Mouse (Mus musculus) kidney, postnatal 0 days (tissue): ENCODE measurements around the gene Rpl32. TPM values are rescaled to one million over a fixed set of nuclear protein-coding genes. Genes with fewer than 3 reads are reported as not detected.
A peak's percentile ranks its signal among the peaks of the same experiment; 100 is the strongest.

Experiments
- ATAC-seq: fragments of 200-750 bp; cut with Nextera tagmentation; replicated peaks from 2 replicates; pipeline ENCODE4 v1.8.0; 2017; ENCODE audit warnings: low read depth, moderate number of reproducible peaks, moderate TSS enrichment, moderate library complexity; ENCODE audit not compliant: low FRiP score
- DNase-seq: peaks from one replicate; pipeline ENCODE4 v3.0.0-alpha.2; 2016; ENCODE audit warnings: low spot score
- H3K27ac ChIP-seq: fragments of 300-500 bp; sonication (generic); 2 replicates; pipeline ENCODE4 v1.5.1; 2014; ENCODE audit warnings: mild to moderate bottlenecking
- H3K27me3 ChIP-seq: fragments of 300-500 bp; sonication (generic); 2 replicates; pipeline ENCODE4 v1.6.1; 2014; ENCODE audit warnings: low read length, mixed read lengths; ENCODE audit not compliant: insufficient read depth
- H3K36me3 ChIP-seq: fragments of 300-500 bp; sonication (generic); 2 replicates; pipeline ENCODE4 v1.6.1; 2014; ENCODE audit warnings: low read length, mixed read lengths; ENCODE audit not compliant: insufficient read depth
- H3K4me1 ChIP-seq: fragments of 300-500 bp; sonication (generic); replicated peaks from 2 replicates; pipeline ENCODE4 v1.6.1; 2014; ENCODE audit warnings: antibody characterized with exemption, low read length, mixed read lengths; ENCODE audit not compliant: insufficient read depth
- H3K4me2 ChIP-seq: fragments of 300-500 bp; sonication (generic); 2 replicates; pipeline ENCODE4 v1.6.1; 2014; ENCODE audit warnings: mild to moderate bottlenecking, low read length, moderate library complexity, mixed read lengths
- H3K4me3 ChIP-seq: fragments of 300-500 bp; sonication (generic); replicated peaks from 2 replicates; pipeline ENCODE4 v1.5.1; 2014; ENCODE audit warnings: low read depth, low read length
- H3K9ac ChIP-seq: fragments of 300-500 bp; sonication (generic); 2 replicates; pipeline ENCODE4 v1.6.1; 2014; ENCODE audit warnings: low read depth, low read length
- H3K9me3 ChIP-seq: fragments of 300-500 bp; sonication (generic); replicated peaks from 2 replicates; pipeline ENCODE4 v1.6.1; 2016; ENCODE audit warnings: low read length, inconsistent platforms, mixed read lengths
- CTCF ChIP-seq: IDR thresholded peaks from 2 replicates; pipeline ENCODE4 v1.5.1; 2016; ENCODE audit warnings: antibody characterized with exemption, low read depth, mild to moderate bottlenecking, moderate library complexity
- WGBS: fragments of 180-500 bp; shearing (Covaris S2); extraction: QIAGEN DNeasy Blood & Tissue Kit; methylation state at CpG from one replicate; pipeline ENCODE4 v1.1.7; 2014; 5-methylcytosine and 5-hydroxymethylcytosine counted together
- polyA plus RNA-seq: library from polyadenylated mRNA; unstranded; fragments of >200 nt; fragmentation: Nextera tagmentation; extraction: Ambion mirVana; gene quantifications from 2 replicates; pipeline ENCODE4 v1.2.1, GENCODE M21; 2015

Rpl32 gene
- polyA plus RNA-seq, 1 experiment from 2014 or later = 3,220 TPM

GRCm38 (mm10) chr6:115803541-115804382, 4.8 kb downstream of the Rpl32 start:
- Histone ChIP-seq H3K4me3 (no peak overlapping the region), H3K9me3 (no peaks in the 10 kb centered on the region), H3K4me1 (peaks cover 16% of the 10 kb centered on the region), H3K4me2 (no peak overlapping the region), H3K27ac (no peak overlapping the region), H3K9ac (no peak overlapping the region), H3K27me3 (no peaks in the 10 kb centered on the region), H3K36me3 (peaks cover 42% of the 10 kb centered on the region)
- DNase-seq (peak; percentile 91), ATAC-seq (peak; percentile 79)
- TF ChIP-seq CTCF = peak; percentile 85
- 36% methylated on average over 16 of the region's 16 CpGs for WGBS

DNA sequence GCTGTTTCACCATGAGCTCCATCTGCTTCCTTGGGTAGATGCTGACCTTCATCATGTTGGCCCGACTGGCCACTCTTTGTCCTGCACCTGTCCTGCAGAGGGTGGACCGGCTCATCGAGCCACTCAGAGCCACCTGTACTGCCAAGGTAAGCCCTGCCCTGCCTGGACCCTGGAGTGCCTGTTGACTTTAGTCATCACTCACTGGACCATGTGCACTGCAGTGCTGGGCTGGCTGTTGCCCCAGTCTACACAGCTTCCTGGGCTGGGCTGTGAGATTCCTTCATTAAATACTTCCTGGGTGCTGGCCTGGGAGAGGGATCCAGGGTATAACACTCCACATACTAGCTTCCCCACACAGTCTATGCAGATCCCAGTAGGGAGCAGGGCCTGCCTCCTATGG, 6.7 kb downstream of the Rpl32 start:
- Histone ChIP-seq H3K27ac (no peak overlapping the region), H3K9me3 (no peaks in the 10 kb centered on the region), H3K9ac (no peak overlapping the region), H3K4me1 (peaks cover 10% of the 10 kb centered on the region), H3K4me3 (no peak overlapping the region), H3K4me2 (no peak overlapping the region), H3K27me3 (no peaks in the 10 kb centered on the region), H3K36me3 (peaks cover 52% of the 10 kb centered on the region)
- ATAC-seq (no peak), DNase-seq (no peak)
- 90% methylated on average over 3 of the region's 3 CpGs for WGBS
- no peak for TF ChIP-seq CTCF

DNA sequence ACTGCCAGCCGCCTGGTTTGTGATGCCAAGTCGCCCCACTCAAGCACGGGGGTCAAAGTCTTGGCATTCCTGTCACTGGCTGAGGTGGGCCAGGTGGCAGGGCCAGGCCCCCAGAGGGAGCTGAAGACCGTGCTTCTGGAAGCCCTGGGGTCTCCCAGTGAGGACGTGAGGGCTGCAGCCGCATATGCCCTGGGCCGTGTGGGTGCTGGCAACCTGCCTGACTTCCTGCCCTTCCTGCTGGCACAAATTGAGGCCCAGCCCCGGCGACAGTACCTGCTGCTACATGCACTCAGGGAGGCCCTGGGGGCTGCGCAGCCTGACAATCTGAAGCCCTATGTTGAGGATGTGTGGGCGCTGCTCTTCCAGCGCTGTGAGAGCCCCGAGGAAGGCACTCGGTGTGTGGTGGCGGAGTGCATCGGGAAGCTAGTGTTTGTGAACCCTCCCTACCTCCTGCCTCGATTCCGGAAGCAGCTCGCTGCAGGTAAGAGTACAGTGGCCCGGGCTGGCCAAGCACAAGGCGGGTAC, 15.8 kb downstream of the Rpl32 start:
- DNase-seq (no peak), ATAC-seq (0 out of 2 replicates have a peak, but pooled peaks have one; percentile 30)
- WGBS = 82% methylated on average over 21 of the region's 21 CpGs
- H3K4me2 ChIP-seq = no peak overlapping the region
- no peaks in the 10 kb centered on the region for H3K9me3 ChIP-seq
- H3K4me3 ChIP-seq = no peak overlapping the region
- H3K27me3 ChIP-seq = no peaks in the 10 kb centered on the region
- H3K27ac ChIP-seq = peak overlapping the region; percentile 57; the same call in 1 of the 2 replicates
- H3K36me3 ChIP-seq = peaks cover 71% of the 10 kb centered on the region
- no peak for TF ChIP-seq CTCF
- no peak overlapping the region for H3K9ac ChIP-seq
- H3K4me1 ChIP-seq = 0 out of 2 replicates have a peak, but pooled peaks cover 3% of the 10 kb centered on the region

GRCm38 (mm10) chr6:115791842-115792686, 16.5 kb downstream of the Rpl32 start:
- H3K4me1 ChIP-seq = 0 out of 2 replicates have a peak, but pooled peaks cover 3% of the 10 kb centered on the region
- H3K4me3 ChIP-seq = no peak overlapping the region
- no peak overlapping the region for H3K9ac ChIP-seq
- H3K9me3 ChIP-seq = no peaks in the 10 kb centered on the region
- peaks cover 75% of the 10 kb centered on the region for H3K36me3 ChIP-seq
- no peak overlapping the region for H3K4me2 ChIP-seq
- no peaks in the 10 kb centered on the region for H3K27me3 ChIP-seq
- 60% methylated on average over 34 of the region's 34 CpGs for WGBS
- ATAC-seq (peak; percentile 60; the same call in 1 of the 2 replicates), DNase-seq (peak; percentile 60)
- TF ChIP-seq CTCF = no peak
- H3K27ac ChIP-seq = peak overlapping the region; percentile 57

DNA sequence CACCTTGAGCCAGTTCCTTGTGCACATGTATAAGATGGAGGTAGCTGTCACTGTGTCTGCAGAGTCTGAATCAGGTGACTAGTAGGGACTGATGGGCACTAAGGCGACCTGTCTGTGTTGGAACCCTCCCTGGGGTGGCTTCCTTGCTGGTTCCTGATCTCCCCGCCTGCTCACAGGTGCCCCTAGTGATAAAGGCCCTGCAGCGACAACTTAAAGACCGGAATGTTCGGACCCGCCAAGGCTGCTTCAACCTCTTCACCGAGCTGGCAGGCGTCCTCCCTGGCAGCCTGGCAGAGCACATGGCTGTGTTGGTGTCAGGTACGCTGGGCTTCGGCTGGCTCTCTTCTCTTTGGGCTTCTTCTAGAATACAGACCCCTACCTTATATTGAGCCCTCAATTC, 17.5 kb downstream of the Rpl32 start:
- Histone ChIP-seq H3K4me1 (0 out of 2 replicates have a peak, but pooled peaks cover 3% of the 10 kb centered on the region), H3K9me3 (no peaks in the 10 kb centered on the region), H3K4me2 (no peak overlapping the region), H3K27me3 (no peaks in the 10 kb centered on the region), H3K9ac (no peak overlapping the region), H3K36me3 (peaks cover 76% of the 10 kb centered on the region), H3K27ac (no peak overlapping the region), H3K4me3 (no peak overlapping the region)
- DNase-seq = no peak
- TF ChIP-seq CTCF = no peak
- 91% methylated on average over 10 of the region's 10 CpGs for whole genome bisulfite sequencing
- no peak for ATAC-seq

DNA sequence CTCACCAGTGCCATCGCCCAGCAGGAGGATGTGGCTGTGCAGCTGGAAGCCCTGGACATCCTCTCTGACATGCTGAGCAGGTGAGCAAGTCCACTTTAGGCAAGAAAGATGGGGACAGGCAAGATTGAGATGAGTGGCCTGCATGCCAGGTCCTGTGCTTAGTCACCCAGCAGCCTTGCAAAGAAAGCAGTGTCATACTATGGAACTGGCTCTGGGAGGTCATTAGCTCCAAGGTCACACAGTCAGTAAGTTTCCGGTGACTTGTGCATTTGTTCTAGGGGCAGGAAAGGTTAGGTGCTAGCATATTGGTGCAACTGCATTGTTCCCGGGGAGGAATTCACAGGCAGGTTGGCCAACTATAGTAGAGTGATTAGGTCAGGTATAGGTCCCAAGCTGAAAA, 25.8 kb downstream of the Rpl32 start:
- DNase-seq (no peak), ATAC-seq (no peak)
- no peak overlapping the region for H3K4me2 ChIP-seq
- no peak overlapping the region for H3K27ac ChIP-seq
- WGBS = 85% methylated on average over 3 of the region's 3 CpGs
- H3K36me3 ChIP-seq = peaks cover 55% of the 10 kb centered on the region
- no peaks in the 10 kb centered on the region for H3K9me3 ChIP-seq
- no peaks in the 10 kb centered on the region for H3K27me3 ChIP-seq
- no peak overlapping the region for H3K9ac ChIP-seq
- H3K4me1 ChIP-seq = no peaks in the 10 kb centered on the region
- H3K4me3 ChIP-seq = no peak overlapping the region
- TF ChIP-seq CTCF = no peak
